Mouse (Mus musculus) lung, embryonic 15.5 days (tissue): Measurements from ENCODE around the gene Trpc1. TPM values are rescaled to one million over a fixed set of nuclear protein-coding genes. Genes with fewer than 3 reads are reported as not detected.

Source experiments
- ATAC-seq: fragments of 200-750 bp; cut with Nextera tagmentation; 2 replicates; pipeline ENCODE4 v1.8.0; 2017; ENCODE audit warnings: moderate number of reproducible peaks, borderline replicate concordance; ENCODE audit not compliant: low FRiP score, low TSS enrichment; ENCODE audit errors: extremely low read depth
- H3K27ac ChIP-seq: fragments of 300-500 bp; sonication (generic); 2 replicates; pipeline ENCODE4 v1.5.1; 2015; ENCODE audit warnings: moderate library complexity, mild to moderate bottlenecking, inconsistent platforms
- H3K27me3 ChIP-seq: fragments of 300-500 bp; sonication (generic); 2 replicates; pipeline ENCODE4 v1.6.1; 2015; ENCODE audit warnings: inconsistent platforms
- H3K36me3 ChIP-seq: fragments of 300-500 bp; sonication (generic); 2 replicates; pipeline ENCODE4 v1.6.1; 2015; ENCODE audit warnings: inconsistent platforms
- H3K4me1 ChIP-seq: fragments of 300-500 bp; sonication (generic); 2 replicates; pipeline ENCODE4 v1.6.1; 2015; ENCODE audit warnings: inconsistent platforms
- H3K4me2 ChIP-seq: fragments of 300-500 bp; sonication (generic); 2 replicates; pipeline ENCODE4 v1.6.1; 2015; ENCODE audit warnings: inconsistent platforms, mild to moderate bottlenecking, moderate library complexity
- H3K4me3 ChIP-seq: fragments of 300-500 bp; sonication (generic); 2 replicates; pipeline ENCODE4 v1.5.1; 2015; ENCODE audit warnings: mild to moderate bottlenecking, inconsistent platforms
- H3K9ac ChIP-seq: fragments of 300-500 bp; sonication (generic); 2 replicates; pipeline ENCODE4 v1.6.1; 2015; ENCODE audit warnings: inconsistent platforms
- H3K9me3 ChIP-seq: fragments of 300-500 bp; sonication (generic); 2 replicates; pipeline ENCODE4 v1.6.1; 2016; ENCODE audit warnings: inconsistent platforms
- WGBS: fragments of 180-500 bp; shearing (Covaris S2); methylation state at CpG from one replicate; pipeline ENCODE4 v1.1.7; 2015; 5-methylcytosine and 5-hydroxymethylcytosine counted together
- polyA plus RNA-seq: library from polyadenylated mRNA; unstranded; fragments of >200 nt; fragmentation: Nextera tagmentation; extraction: Ambion mirVana; gene quantifications from 2 replicates; pipeline ENCODE4 v1.2.1, GENCODE M21; 2015

The Trpc1 gene
- polyA plus RNA-seq, 1 experiment from 2014 or later: 3.9 TPM

DNA sequence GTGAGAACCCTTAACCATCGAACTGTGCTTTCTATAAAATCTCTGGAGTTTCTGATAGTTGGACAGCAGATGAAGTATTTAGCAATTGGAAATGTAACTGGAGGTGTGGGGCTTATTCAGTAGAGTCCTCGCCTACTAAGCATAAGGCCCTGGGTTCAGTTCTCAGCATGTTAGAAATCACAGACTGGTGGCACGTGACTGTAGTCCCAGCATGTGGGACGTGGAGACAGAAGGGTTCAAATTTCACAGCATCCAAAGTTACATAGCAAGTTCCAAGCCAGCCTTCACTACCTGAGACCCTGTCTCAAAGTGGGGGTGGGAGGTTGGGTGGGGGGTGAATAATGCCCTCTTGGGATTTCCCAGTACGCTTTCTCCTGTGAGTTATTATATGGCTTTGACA, 81.9 kb downstream of the Trpc1 start:
- no peaks in the 10 kb centered on the region for H3K27me3 ChIP-seq
- no peak overlapping the region for H3K27ac ChIP-seq
- H3K9ac ChIP-seq: no peak overlapping the region
- no peak overlapping the region for H3K4me2 ChIP-seq
- 67% methylated on average over 5 of the region's 5 CpGs for WGBS
- ATAC-seq: no peak
- H3K4me1 ChIP-seq: peaks cover 31% of the 10 kb centered on the region
- no peak overlapping the region for H3K4me3 ChIP-seq
- H3K9me3 ChIP-seq: no peaks in the 10 kb centered on the region
- H3K36me3 ChIP-seq: no peaks in the 10 kb centered on the region

GRCm38 (mm10) chr9:95667836-95668235, 82.3 kb downstream of the Trpc1 start:
- H3K4me1 ChIP-seq: peaks cover 31% of the 10 kb centered on the region
- no peak overlapping the region for H3K4me3 ChIP-seq
- 31% methylated on average over 9 of the region's 9 CpGs for WGBS
- H3K9ac ChIP-seq: no peak overlapping the region
- no peaks in the 10 kb centered on the region for H3K9me3 ChIP-seq
- no peaks in the 10 kb centered on the region for H3K27me3 ChIP-seq
- H3K4me2 ChIP-seq: no peak overlapping the region
- no peaks in the 10 kb centered on the region for H3K36me3 ChIP-seq
- ATAC-seq: no peak
- H3K27ac ChIP-seq: no peak overlapping the region

DNA sequence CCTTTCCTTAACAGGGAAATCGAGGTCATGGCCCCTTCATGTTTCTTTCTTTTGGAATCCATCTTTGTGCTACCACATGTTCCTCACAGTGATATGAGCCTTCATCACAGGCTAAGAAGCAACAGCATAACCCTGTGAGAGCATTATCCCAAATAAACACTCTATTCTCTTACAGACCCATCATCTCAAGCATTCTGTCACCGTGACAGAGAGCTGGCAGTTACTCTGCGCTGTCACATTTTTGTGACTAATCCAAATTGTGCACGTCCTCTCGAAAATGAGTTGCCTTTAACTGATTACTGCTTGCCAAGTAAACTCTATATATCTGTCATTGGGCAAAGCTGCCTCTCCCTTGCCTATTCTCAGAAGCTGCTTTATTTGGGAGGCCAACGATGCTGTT, 84.3 kb downstream of the Trpc1 start:
- no peak overlapping the region for H3K4me3 ChIP-seq
- peaks cover 31% of the 10 kb centered on the region for H3K4me1 ChIP-seq
- no peak overlapping the region for H3K9ac ChIP-seq
- H3K4me2 ChIP-seq: no peak overlapping the region
- WGBS: 51% methylated on average over 6 of the region's 6 CpGs
- no peaks in the 10 kb centered on the region for H3K27me3 ChIP-seq
- peak overlapping the region; percentile 68; the same call in 1 of the 2 replicates for H3K27ac ChIP-seq
- no peaks in the 10 kb centered on the region for H3K36me3 ChIP-seq
- peak; percentile 82 for ATAC-seq
- H3K9me3 ChIP-seq: no peaks in the 10 kb centered on the region

DNA sequence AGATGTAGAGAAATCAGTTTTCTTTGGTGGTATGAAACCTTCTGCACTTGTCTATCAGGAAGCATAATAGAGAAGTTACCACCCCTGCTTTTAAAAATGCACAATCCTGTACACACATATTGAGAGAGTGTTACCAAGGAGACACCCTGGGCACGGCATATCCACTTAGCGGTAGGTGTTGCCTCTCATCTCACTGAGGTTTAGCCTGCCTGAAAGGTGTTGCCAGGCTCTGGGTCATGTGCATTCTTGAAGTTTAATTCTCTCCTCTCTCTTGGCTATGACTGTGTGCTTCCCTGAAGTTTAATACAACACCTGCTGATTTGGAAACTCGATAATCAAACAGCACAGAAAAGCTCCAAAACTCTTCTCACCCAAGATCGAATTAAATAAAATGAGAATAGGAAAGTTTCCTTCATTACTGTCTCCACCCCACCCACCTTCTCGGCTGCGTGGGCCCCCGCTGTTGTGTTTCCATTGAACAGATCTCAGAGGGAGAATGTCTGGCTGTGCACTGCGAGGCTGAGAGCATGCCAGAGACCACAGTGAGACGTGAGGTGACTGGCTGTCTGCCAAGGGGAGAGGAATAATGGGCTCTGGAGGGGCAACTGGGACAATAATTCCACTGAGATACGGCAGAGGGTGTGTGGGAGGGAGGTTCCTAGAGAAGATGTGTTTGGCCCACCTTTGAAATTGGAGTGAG, 85.7 kb downstream of the Trpc1 start:
- Histone ChIP-seq H3K4me2 (no peak overlapping the region), H3K27me3 (no peaks in the 10 kb centered on the region), H3K27ac (no peak overlapping the region), H3K4me3 (no peak overlapping the region), H3K9me3 (no peaks in the 10 kb centered on the region), H3K9ac (no peak overlapping the region), H3K36me3 (no peaks in the 10 kb centered on the region), H3K4me1 (peaks cover 31% of the 10 kb centered on the region)
- WGBS: 47% methylated on average over 10 of the region's 10 CpGs
- ATAC-seq: peak; percentile 29

- Histone ChIP-seq H3K9ac (no peak overlapping the region), H3K4me2 (no peak overlapping the region), H3K27ac (no peak overlapping the region), H3K36me3 (no peaks in the 10 kb centered on the region), H3K9me3 (no peaks in the 10 kb centered on the region), H3K4me1 (no peaks in the 10 kb centered on the region), H3K27me3 (no peaks in the 10 kb centered on the region), H3K4me3 (no peak overlapping the region)
- 85% methylated on average over 2 of the region's 2 CpGs for whole genome bisulfite sequencing
- ATAC-seq: no peak
Measured at GRCm38 (mm10) chr9:95657941-95658340, 92.2 kb downstream of the Trpc1 start.

Other genes starting within 250 kb of the Trpc1 start
- gene U2surp, start 238.4 kb downstream of the Trpc1 start, polyA plus RNA-seq: 126 and 127 TPM in 2 replicates
- 0.12 and 0.13 TPM in 2 replicates for gene Paqr9, start 190.7 kb downstream of the Trpc1 start, polyA plus RNA-seq
- 8.0 and 8.3 TPM in 2 replicates for gene Pcolce2, start 112.8 kb downstream of the Trpc1 start, polyA plus RNA-seq
- gene Pls1, start 94.9 kb upstream of the Trpc1 start, polyA plus RNA-seq: 11.5 and 12.1 TPM in 2 replicates
- gene Atr, start 107.2 kb upstream of the Trpc1 start, polyA plus RNA-seq: 13.0 and 13.7 TPM in 2 replicates
- 14.8 and 17.4 TPM in 2 replicates for gene Xrn1, start 204.4 kb upstream of the Trpc1 start, polyA plus RNA-seq